27 mouse cellular contexts compared by ENCODE assay signal in the genomic region with DNA sequence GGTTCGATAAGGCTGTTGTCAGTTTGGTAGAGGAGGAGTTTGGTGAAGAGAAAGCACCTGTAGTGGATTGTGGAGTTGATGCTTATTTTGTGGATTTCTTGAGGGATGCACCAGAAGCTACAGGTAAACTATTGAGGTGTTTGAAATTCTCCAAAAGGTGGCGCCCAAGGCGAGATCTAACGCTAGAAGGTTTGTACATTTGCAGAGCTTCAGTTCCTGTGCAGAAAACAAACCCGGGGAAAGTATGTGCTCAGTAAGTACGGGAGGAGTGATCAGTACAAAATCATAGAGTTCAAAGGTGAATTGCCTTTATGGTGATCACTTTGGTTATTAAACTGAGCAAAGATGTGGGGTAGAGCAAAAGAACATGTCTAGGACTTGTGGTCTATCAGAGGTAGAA.
DNase-seq lines count a peak whose midpoint lies in the region; ATAC-seq and TF ChIP-seq lines count a peak whose summit lies in the region.
"Had no signal": no experiment of that assay in that cellular context is flagged by ENCODE, and none has a peak within 500 bp of the region (broad histone marks: within the 10 kb centered on the region; RNA-seq: fewer than 3 reads in every experiment).

No protein-coding gene starts in this region.

- DNase-seq in cerebellum, postnatal 10 days = peak; percentile 2 to 9
- DNase-seq in cerebellum, adult 9-11 months = no peak
- peak; percentile 17 for DNase-seq in ZHBTc4 (ENCODE audit: low read depth, low spot score)
- no peak for DNase-seq in stomach, postnatal 0 days (ENCODE audit: low spot score)
- no peak for DNase-seq in adrenal gland, postnatal 10 days
- DNase-seq: adrenal gland, adult 8-10 months; adrenal gland, postnatal 36 days; cerebellum, adult 11 months; cerebellum, adult 2 months; cerebellum, postnatal 14 days; gastrocnemius, postnatal 10 days; gastrocnemius, postnatal 36 days; heart, postnatal 10 days; heart, postnatal 36 days had no signal

- H3K4me3 ChIP-seq in intestine, postnatal 0 days (ENCODE audit: low read depth, low read length) = no peak overlapping the region
- H3K4me3 ChIP-seq in intestine, embryonic 16.5 days (ENCODE audit: low read length) = no peak overlapping the region
- no peak overlapping the region for H3K4me3 ChIP-seq in stomach, postnatal 0 days (ENCODE audit: low read depth, low read length)
- H3K4me3 ChIP-seq: forebrain, embryonic 10.5 days; forebrain, embryonic 13.5 days; heart, embryonic 12.5 days; heart, embryonic 15.5 days; hindbrain, embryonic 10.5 days had no signal

- no peak for TF ChIP-seq EP300 in stomach, postnatal 0 days (optimal IDR thresholded peaks at IDR 0.05)

- WGBS in intestine, postnatal 0 days = 82% methylated on average over 6 of the region's 6 CpGs
- WGBS in intestine, embryonic 16.5 days = 85% methylated on average over 6 of the region's 6 CpGs
- WGBS in stomach, postnatal 0 days = 87% methylated on average over 6 of the region's 6 CpGs

- H3K9me3 ChIP-seq in intestine, postnatal 0 days (ENCODE audit: control insufficient read depth) = no peaks in the 10 kb centered on the region
- no peaks in the 10 kb centered on the region for H3K9me3 ChIP-seq in intestine, embryonic 16.5 days (ENCODE audit: control insufficient read depth, low read length)
- H3K9me3 ChIP-seq in stomach, postnatal 0 days (ENCODE audit: control insufficient read depth, low read length) = no peaks in the 10 kb centered on the region
- H3K9me3 ChIP-seq: forebrain, embryonic 10.5 days; forebrain, embryonic 13.5 days; heart, embryonic 15.5 days; hindbrain, embryonic 10.5 days had no signal

- H3K4me2 ChIP-seq in intestine, postnatal 0 days (replicated peaks; ENCODE audit: low read depth) = no peak overlapping the region
- no peak overlapping the region for H3K4me2 ChIP-seq in intestine, embryonic 16.5 days (ENCODE audit: low read depth, low read length)
- no peak overlapping the region for H3K4me2 ChIP-seq in stomach, postnatal 0 days (replicated peaks; ENCODE audit: low read depth)
- H3K4me2 ChIP-seq: forebrain, embryonic 13.5 days; heart, embryonic 12.5 days; heart, embryonic 15.5 days; hindbrain, embryonic 14.5 days had no signal

- no peaks in the 10 kb centered on the region for H3K4me1 ChIP-seq in intestine, postnatal 0 days (replicated peaks; ENCODE audit: control insufficient read depth, insufficient read depth, low read length)
- H3K4me1 ChIP-seq in intestine, embryonic 16.5 days (ENCODE audit: control insufficient read depth, insufficient read depth, low read length) = no peaks in the 10 kb centered on the region
- no peaks in the 10 kb centered on the region for H3K4me1 ChIP-seq in stomach, postnatal 0 days (replicated peaks; ENCODE audit: control insufficient read depth, insufficient read depth)
- H3K4me1 ChIP-seq: forebrain, embryonic 10.5 days; forebrain, embryonic 13.5 days; heart, embryonic 12.5 days; heart, embryonic 15.5 days; hindbrain, embryonic 10.5 days had no signal

- H3K9ac ChIP-seq in intestine, postnatal 0 days (ENCODE audit: low read depth, low read length) = no peak overlapping the region
- no peak overlapping the region for H3K9ac ChIP-seq in intestine, embryonic 16.5 days (ENCODE audit: low read depth, low read length)
- no peak overlapping the region for H3K9ac ChIP-seq in stomach, postnatal 0 days (ENCODE audit: low read length)
- H3K9ac ChIP-seq: forebrain, embryonic 13.5 days; heart, embryonic 12.5 days; heart, embryonic 15.5 days; hindbrain, embryonic 14.5 days had no signal

- no peak overlapping the region for H3K27ac ChIP-seq in intestine, postnatal 0 days (ENCODE audit: low read depth, low read length)
- no peak overlapping the region for H3K27ac ChIP-seq in intestine, embryonic 16.5 days (ENCODE audit: low read length)
- no peak overlapping the region for H3K27ac ChIP-seq in stomach, postnatal 0 days (replicated peaks)
- H3K27ac ChIP-seq: forebrain, embryonic 10.5 days; forebrain, embryonic 13.5 days; heart, embryonic 15.5 days; hindbrain, embryonic 10.5 days; hindbrain, embryonic 14.5 days had no signal

- no peaks in the 10 kb centered on the region for H3K36me3 ChIP-seq in intestine, postnatal 0 days (ENCODE audit: control insufficient read depth, insufficient read depth)
- no peaks in the 10 kb centered on the region for H3K36me3 ChIP-seq in intestine, embryonic 16.5 days (ENCODE audit: control insufficient read depth, insufficient read depth, low read length)
- no peaks in the 10 kb centered on the region for H3K36me3 ChIP-seq in stomach, postnatal 0 days (ENCODE audit: control insufficient read depth, insufficient read depth, low read length)
- H3K36me3 ChIP-seq: forebrain, embryonic 10.5 days; G1E; heart, embryonic 12.5 days; heart, embryonic 15.5 days; hindbrain, embryonic 10.5 days had no signal

- no peaks in the 10 kb centered on the region for H3K27me3 ChIP-seq in intestine, postnatal 0 days (replicated peaks; ENCODE audit: control insufficient read depth, insufficient read depth, low read length)
- H3K27me3 ChIP-seq in intestine, embryonic 16.5 days (replicated peaks; ENCODE audit: control insufficient read depth, insufficient read depth, low read length) = no peaks in the 10 kb centered on the region
- H3K27me3 ChIP-seq in stomach, postnatal 0 days (ENCODE audit: control insufficient read depth, insufficient read depth, low read length) = no peaks in the 10 kb centered on the region
- H3K27me3 ChIP-seq: forebrain, embryonic 13.5 days; heart, embryonic 12.5 days; heart, embryonic 15.5 days had no signal

- 0 out of 2 replicates have a peak, but pooled peaks have one; percentile 10 for TF ChIP-seq CTCF in intestine, postnatal 0 days (IDR thresholded peaks at IDR 0.05; ENCODE audit: low read depth)
- TF ChIP-seq CTCF in stomach, postnatal 0 days (IDR thresholded peaks at IDR 0.05; ENCODE audit: low read depth) = 0 out of 2 replicates have a peak, but pooled peaks have one; percentile 5

- no peak for ATAC-seq in intestine, postnatal 0 days
- no peak for ATAC-seq in intestine, embryonic 16.5 days
- no peak for ATAC-seq in stomach, postnatal 0 days (ENCODE audit: low FRiP score, low TSS enrichment)
- ATAC-seq in megakaryocyte-erythroid progenitor cell, adult 5-6 weeks (replicated peaks; ENCODE audit: low FRiP score, low TSS enrichment, poor library complexity, severe bottlenecking) = no peak
- ATAC-seq: activated CD4-positive, CD25-positive, alpha-beta regulatory T cell, adult 4 months; forebrain, embryonic 13.5 days; forebrain, embryonic 16.5 days; Patski had no signal

Comparison
In these comparisons a context has a peak if more than half of its experiments do, and no peak if none do; other contexts are left out.
1. DNase-seq: peak in cerebellum, postnatal 10 days (2 of 2) and ZHBTc4 (single experiment); none in cerebellum, adult 9-11 months (single experiment), stomach, postnatal 0 days (single experiment) and adrenal gland, postnatal 10 days (single experiment).